Mouse (Mus musculus): ENCODE results near the gene Zfp658. TPM values are rescaled to one million over a fixed set of nuclear protein-coding genes. Genes with fewer than 3 reads are reported as not detected.

Gene Zfp658
- total RNA-seq (2021) (under 1 TPM; 0.86 to 0.93 TPM), polyA plus RNA-seq (2012; rRNA removed) (0.70 and 1.0 TPM in 2 replicates)
- long read RNA-seq, partial matches to known transcripts: 0 of 1 reads
- long read RNA-seq, other reads (novel, unspliced or antisense): 0 of 1 reads

- Histone ChIP-seq H3K27ac (peak within 1 kb of the TSS; percentile 66), H3K36me3 (ENCODE audit: control insufficient read depth, insufficient read depth, low read length) (no peaks in the 10 kb centered on the region), H3K4me3 (peak within 1 kb of the TSS; percentile 63), H3K9ac (ENCODE audit: low read depth, low read length) (peak within 1 kb of the TSS; percentile 65), H3K27me3 (ENCODE audit: control insufficient read depth, insufficient read depth, low read length) (no peaks in the 10 kb centered on the region), H3K4me1 (ENCODE audit: control insufficient read depth, insufficient read depth, low read length) (peaks cover 2% of the 10 kb centered on the region), H3K79me2 (replicated peaks; ENCODE audit: control insufficient read depth, insufficient read depth, low read length) (no peaks in the 10 kb centered on the region)
- TF ChIP-seq POLR2A (IDR thresholded peaks at IDR 0.05; ENCODE audit: insufficient read depth, low read depth, low read length): peak; percentile 71
- 0 out of 2 replicates have a peak, but pooled peaks have one; percentile 51 for TF ChIP-seq EP300 (IDR thresholded peaks at IDR 0.05; ENCODE audit: insufficient read depth, low read depth, low read length)
- peak; percentile 31 for TF ChIP-seq CTCF (IDR thresholded peaks at IDR 0.05)
- WGBS: under 1% methylated on average over 27 of the region's 27 CpGs
- intact Hi-C loops (cut with DNase I): loop anchor here (2.0 to 10.0 kb wide), 3 partner anchors 17 to 257 kb away; partner anchors contain the start of genes Ctu1 and Zfp719
- peak; percentile 84 to 87 for DNase-seq
Measured at GRCm38 (mm10) chr7:43562006-43562633, at the start of gene Zfp658. TSS of gene Zfp658 (plus strand) at chr7:43562256.

GRCm38 (mm10) chr7:43512519-43512918 lies 49.5 kb upstream of the Zfp658 start:
- TF ChIP-seq CTCF (IDR thresholded peaks at IDR 0.05): no peak
- TF ChIP-seq POLR2A (IDR thresholded peaks at IDR 0.05; ENCODE audit: insufficient read depth, low read depth, low read length): no peak
- no peak for TF ChIP-seq EP300 (IDR thresholded peaks at IDR 0.05; ENCODE audit: insufficient read depth, low read depth, low read length)
- no peaks in the 10 kb centered on the region for H3K36me3 ChIP-seq (ENCODE audit: control insufficient read depth, insufficient read depth, low read length)
- no peak overlapping the region for H3K27ac ChIP-seq
- 77% methylated on average over 4 of the region's 4 CpGs for WGBS
- H3K27me3 ChIP-seq (ENCODE audit: control insufficient read depth, insufficient read depth, low read length): no peaks in the 10 kb centered on the region
- intact Hi-C loops (cut with DNase I): no loop called here
- no peak overlapping the region for H3K4me3 ChIP-seq
- H3K4me1 ChIP-seq (ENCODE audit: control insufficient read depth, insufficient read depth, low read length): no peaks in the 10 kb centered on the region
- no peaks in the 10 kb centered on the region for H3K79me2 ChIP-seq (replicated peaks; ENCODE audit: control insufficient read depth, insufficient read depth, low read length)
- H3K9ac ChIP-seq (ENCODE audit: low read depth, low read length): no peak overlapping the region
- DNase-seq: no peak

DNA sequence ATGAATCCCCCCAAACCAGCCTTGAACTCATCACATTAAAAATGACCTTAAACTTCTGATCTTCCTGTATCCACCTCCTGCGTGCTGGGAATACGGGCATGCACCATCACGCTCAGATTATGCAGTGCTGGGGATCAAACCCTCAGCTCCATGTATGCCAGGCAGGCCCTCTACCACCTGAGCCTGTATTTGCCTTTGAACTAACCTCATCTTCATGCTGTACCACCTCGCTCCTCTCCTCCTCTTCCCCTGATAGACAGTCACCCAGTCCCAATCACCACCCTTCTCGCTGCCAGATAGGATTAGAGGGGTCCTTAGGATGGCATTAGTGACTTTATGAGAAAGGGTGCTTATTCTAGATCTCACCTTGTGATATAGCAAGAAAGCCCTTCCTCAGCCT lies 47.0 kb upstream of the Zfp658 start:
- TF ChIP-seq EP300 (IDR thresholded peaks at IDR 0.05; ENCODE audit: insufficient read depth, low read depth, low read length) (no peak), POLR2A (IDR thresholded peaks at IDR 0.05; ENCODE audit: insufficient read depth, low read depth, low read length) (no peak), CTCF (IDR thresholded peaks at IDR 0.05) (no peak)
- Histone ChIP-seq H3K79me2 (replicated peaks; ENCODE audit: control insufficient read depth, insufficient read depth, low read length) (no peaks in the 10 kb centered on the region), H3K27ac (no peak overlapping the region), H3K4me1 (ENCODE audit: control insufficient read depth, insufficient read depth, low read length) (no peaks in the 10 kb centered on the region), H3K36me3 (ENCODE audit: control insufficient read depth, insufficient read depth, low read length) (no peaks in the 10 kb centered on the region), H3K9ac (ENCODE audit: low read depth, low read length) (no peak overlapping the region), H3K4me3 (no peak overlapping the region), H3K27me3 (ENCODE audit: control insufficient read depth, insufficient read depth, low read length) (no peaks in the 10 kb centered on the region)
- intact Hi-C loops (cut with DNase I): no loop called here
- no peak for DNase-seq
- WGBS: 75% methylated on average over 5 of the region's 5 CpGs

DNA sequence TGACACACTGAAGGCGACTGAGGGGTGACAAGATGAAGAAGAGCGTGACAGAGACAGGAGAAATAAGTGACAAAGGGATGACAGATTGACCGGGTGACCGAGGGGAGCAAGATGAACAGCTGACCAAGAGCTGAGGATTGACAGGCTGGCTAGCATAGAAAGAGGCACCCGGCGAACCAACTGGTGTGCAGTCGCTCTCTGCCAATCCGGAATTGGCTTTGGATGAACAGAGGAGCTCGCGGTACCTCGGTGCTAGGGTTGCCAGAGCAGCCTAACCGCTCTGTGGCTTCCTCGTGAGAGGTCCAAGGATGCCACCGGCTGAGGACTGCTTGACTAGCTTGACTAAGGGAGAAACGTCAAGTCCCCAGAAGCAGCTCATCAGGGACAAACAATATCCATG lies 43.7 kb upstream of the Zfp658 start:
- Histone ChIP-seq H3K9ac (ENCODE audit: low read depth, low read length) (no peak overlapping the region), H3K27me3 (ENCODE audit: control insufficient read depth, insufficient read depth, low read length) (no peaks in the 10 kb centered on the region), H3K4me3 (no peak overlapping the region), H3K4me1 (ENCODE audit: control insufficient read depth, insufficient read depth, low read length) (no peaks in the 10 kb centered on the region), H3K27ac (no peak overlapping the region), H3K36me3 (ENCODE audit: control insufficient read depth, insufficient read depth, low read length) (no peaks in the 10 kb centered on the region), H3K79me2 (replicated peaks; ENCODE audit: control insufficient read depth, insufficient read depth, low read length) (no peaks in the 10 kb centered on the region)
- intact Hi-C loops (cut with DNase I): no loop called here
- DNase-seq: no peak
- TF ChIP-seq POLR2A (IDR thresholded peaks at IDR 0.05; ENCODE audit: insufficient read depth, low read depth, low read length) (no peak), EP300 (IDR thresholded peaks at IDR 0.05; ENCODE audit: insufficient read depth, low read depth, low read length) (no peak), CTCF (IDR thresholded peaks at IDR 0.05) (no peak)
- 74% methylated on average over 15 of the region's 15 CpGs for WGBS

GRCm38 (mm10) chr7:43522776-43523175 lies 39.3 kb upstream of the Zfp658 start:
- H3K4me3 ChIP-seq: no peak overlapping the region
- no peak overlapping the region for H3K27ac ChIP-seq
- WGBS: 83% methylated on average over 2 of the region's 2 CpGs
- no peaks in the 10 kb centered on the region for H3K79me2 ChIP-seq (replicated peaks; ENCODE audit: control insufficient read depth, insufficient read depth, low read length)
- no peak overlapping the region for H3K9ac ChIP-seq (ENCODE audit: low read depth, low read length)
- intact Hi-C loops (cut with DNase I): no loop called here
- no peak for DNase-seq
- TF ChIP-seq POLR2A (IDR thresholded peaks at IDR 0.05; ENCODE audit: insufficient read depth, low read depth, low read length) (no peak), CTCF (IDR thresholded peaks at IDR 0.05) (no peak), EP300 (IDR thresholded peaks at IDR 0.05; ENCODE audit: insufficient read depth, low read depth, low read length) (no peak)
- H3K36me3 ChIP-seq (ENCODE audit: control insufficient read depth, insufficient read depth, low read length): no peaks in the 10 kb centered on the region
- H3K4me1 ChIP-seq (ENCODE audit: control insufficient read depth, insufficient read depth, low read length): no peaks in the 10 kb centered on the region
- H3K27me3 ChIP-seq (ENCODE audit: control insufficient read depth, insufficient read depth, low read length): no peaks in the 10 kb centered on the region

GRCm38 (mm10) chr7:43525313-43525712 lies 36.7 kb upstream of the Zfp658 start:
- no peak overlapping the region for H3K9ac ChIP-seq (ENCODE audit: low read depth, low read length)
- H3K79me2 ChIP-seq (replicated peaks; ENCODE audit: control insufficient read depth, insufficient read depth, low read length): no peaks in the 10 kb centered on the region
- 35% methylated on average over 3 of the region's 3 CpGs for WGBS
- H3K27ac ChIP-seq: no peak overlapping the region
- no peaks in the 10 kb centered on the region for H3K27me3 ChIP-seq (ENCODE audit: control insufficient read depth, insufficient read depth, low read length)
- no peaks in the 10 kb centered on the region for H3K4me1 ChIP-seq (ENCODE audit: control insufficient read depth, insufficient read depth, low read length)
- no peak for DNase-seq
- TF ChIP-seq EP300 (IDR thresholded peaks at IDR 0.05; ENCODE audit: insufficient read depth, low read depth, low read length): no peak
- no peak for TF ChIP-seq POLR2A (IDR thresholded peaks at IDR 0.05; ENCODE audit: insufficient read depth, low read depth, low read length)
- TF ChIP-seq CTCF (IDR thresholded peaks at IDR 0.05): peak; percentile 40
- H3K4me3 ChIP-seq: no peak overlapping the region
- intact Hi-C loops (cut with DNase I): no loop called here
- H3K36me3 ChIP-seq (ENCODE audit: control insufficient read depth, insufficient read depth, low read length): no peaks in the 10 kb centered on the region
